Mouse (Mus musculus) stomach, embryonic 15.5 days (tissue): ENCODE results near the gene Inhbb. TPM values are rescaled to one million over a fixed set of nuclear protein-coding genes. Genes with fewer than 3 reads are reported as not detected.
A peak's percentile ranks its signal among the peaks of the same experiment; 100 is the strongest.

Source experiments
- ATAC-seq: fragments of 200-750 bp; cut with Nextera tagmentation; 2 replicates; pipeline ENCODE4 v1.8.0; 2017; ENCODE audit warnings: low read depth, moderate number of reproducible peaks, moderate TSS enrichment; ENCODE audit not compliant: insufficient read depth, low FRiP score
- H3K27ac ChIP-seq: fragments of 300-500 bp; sonication (generic); 2 replicates; pipeline ENCODE4 v1.5.1; 2015; ENCODE audit warnings: mild to moderate bottlenecking, inconsistent platforms
- H3K27me3 ChIP-seq: fragments of 300-500 bp; sonication (generic); replicated peaks from 2 replicates; pipeline ENCODE4 v1.6.1; 2015; ENCODE audit warnings: inconsistent platforms
- H3K36me3 ChIP-seq: fragments of 300-500 bp; sonication (generic); 2 replicates; pipeline ENCODE4 v1.6.1; 2015; ENCODE audit warnings: inconsistent platforms
- H3K4me1 ChIP-seq: fragments of 300-500 bp; sonication (generic); 2 replicates; pipeline ENCODE4 v1.6.1; 2015; ENCODE audit warnings: inconsistent platforms
- H3K4me2 ChIP-seq: fragments of 300-500 bp; sonication (generic); 2 replicates; pipeline ENCODE4 v1.6.1; 2015; ENCODE audit warnings: mild to moderate bottlenecking, inconsistent platforms
- H3K4me3 ChIP-seq: fragments of 300-500 bp; sonication (generic); replicated peaks from 2 replicates; pipeline ENCODE4 v1.5.1; 2015; ENCODE audit warnings: inconsistent platforms
- H3K9ac ChIP-seq: fragments of 300-500 bp; sonication (generic); 2 replicates; pipeline ENCODE4 v1.6.1; 2015; ENCODE audit warnings: inconsistent platforms
- H3K9me3 ChIP-seq: fragments of 300-500 bp; sonication (generic); 2 replicates; pipeline ENCODE4 v1.6.1; 2016; ENCODE audit warnings: inconsistent platforms
- WGBS: fragments of 180-500 bp; shearing (Covaris S2); methylation state at CpG from one replicate; pipeline ENCODE4 v1.1.7; 2015; 5-methylcytosine and 5-hydroxymethylcytosine counted together
- polyA plus RNA-seq: library from polyadenylated mRNA; unstranded; fragments of >200 nt; fragmentation: Nextera tagmentation; extraction: Ambion mirVana; gene quantifications from 2 replicates; pipeline ENCODE4 v1.2.1, GENCODE M21; 2015

Gene Inhbb
- polyA plus RNA-seq, 1 experiment from 2014 or later = 1.2 TPM

- H3K9me3 ChIP-seq = no peaks in the 10 kb centered on the region
- no peak overlapping the region for H3K27ac ChIP-seq
- no peaks in the 10 kb centered on the region for H3K27me3 ChIP-seq
- 74% methylated on average over 2 of the region's 2 CpGs for WGBS
- H3K4me2 ChIP-seq = no peak overlapping the region
- H3K4me3 ChIP-seq = no peak overlapping the region
- no peaks in the 10 kb centered on the region for H3K36me3 ChIP-seq
- H3K4me1 ChIP-seq = no peaks in the 10 kb centered on the region
- no peak for ATAC-seq
- no peak overlapping the region for H3K9ac ChIP-seq
Observed at GRCm38 (mm10) chr1:119398640-119399039, 23.4 kb downstream of the Inhbb start.

DNA sequence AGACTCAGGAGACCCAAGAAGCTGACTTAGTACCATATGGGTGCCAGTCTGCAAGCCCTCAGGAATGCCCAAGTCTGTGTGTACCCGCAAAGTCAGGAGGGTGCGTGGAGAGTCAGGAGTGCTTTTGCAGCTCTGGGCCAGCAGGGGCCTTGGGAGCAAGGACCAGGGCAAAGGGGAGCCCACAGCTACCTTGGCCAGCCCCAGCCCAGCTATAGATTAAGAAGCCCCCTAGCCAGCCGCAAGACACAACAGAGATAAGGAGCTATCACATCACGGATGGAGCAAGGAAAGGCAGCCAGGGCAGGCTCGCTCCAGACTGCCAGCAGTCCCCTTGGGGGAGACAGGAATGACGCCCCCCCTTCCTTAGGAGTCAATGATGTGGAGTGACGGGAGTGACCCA lies 24.2 kb downstream of the Inhbb start:
- Histone ChIP-seq H3K4me1 (no peaks in the 10 kb centered on the region), H3K4me2 (no peak overlapping the region), H3K36me3 (no peaks in the 10 kb centered on the region), H3K27me3 (no peaks in the 10 kb centered on the region), H3K4me3 (no peak overlapping the region), H3K9ac (no peak overlapping the region), H3K9me3 (no peaks in the 10 kb centered on the region), H3K27ac (no peak overlapping the region)
- 75% methylated on average over 7 of the region's 7 CpGs for WGBS
- no peak for ATAC-seq

GRCm38 (mm10) chr1:119391311-119391710 lies 30.7 kb downstream of the Inhbb start:
- H3K4me1 ChIP-seq = peaks cover 7% of the 10 kb centered on the region
- no peak overlapping the region for H3K27ac ChIP-seq
- WGBS = 73% methylated on average over 3 of the region's 3 CpGs
- ATAC-seq = no peak
- no peak overlapping the region for H3K4me2 ChIP-seq
- no peak overlapping the region for H3K9ac ChIP-seq
- H3K4me3 ChIP-seq = no peak overlapping the region
- H3K36me3 ChIP-seq = no peaks in the 10 kb centered on the region
- H3K27me3 ChIP-seq = no peaks in the 10 kb centered on the region
- no peaks in the 10 kb centered on the region for H3K9me3 ChIP-seq

DNA sequence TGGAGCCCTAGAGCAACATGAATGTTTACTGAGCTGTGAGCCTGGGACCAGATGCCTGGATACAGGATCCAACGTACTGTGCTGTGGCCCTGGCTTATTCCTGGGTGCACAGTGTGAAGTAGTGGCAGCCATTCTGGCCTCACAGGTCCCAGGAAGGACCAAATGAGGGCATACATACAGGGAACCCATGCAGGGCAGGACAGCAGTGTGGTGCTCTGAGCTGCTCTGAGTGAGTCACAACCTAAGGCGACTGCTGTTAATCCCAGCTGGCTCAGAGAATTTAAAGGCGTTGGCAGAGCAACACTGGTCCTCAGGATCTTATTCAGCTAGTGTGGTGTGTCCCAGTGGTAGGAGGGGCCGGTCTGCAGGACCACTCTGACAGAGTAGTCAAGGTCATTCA lies 31.4 kb downstream of the Inhbb start:
- ATAC-seq = 0 out of 2 replicates have a peak, but pooled peaks have one; percentile 14
- H3K9me3 ChIP-seq = no peaks in the 10 kb centered on the region
- WGBS = 62% methylated on average over 4 of the region's 4 CpGs
- no peaks in the 10 kb centered on the region for H3K36me3 ChIP-seq
- H3K27me3 ChIP-seq = no peaks in the 10 kb centered on the region
- peaks cover 7% of the 10 kb centered on the region for H3K4me1 ChIP-seq
- H3K4me3 ChIP-seq = no peak overlapping the region
- no peak overlapping the region for H3K27ac ChIP-seq
- H3K9ac ChIP-seq = no peak overlapping the region
- H3K4me2 ChIP-seq = no peak overlapping the region

DNA sequence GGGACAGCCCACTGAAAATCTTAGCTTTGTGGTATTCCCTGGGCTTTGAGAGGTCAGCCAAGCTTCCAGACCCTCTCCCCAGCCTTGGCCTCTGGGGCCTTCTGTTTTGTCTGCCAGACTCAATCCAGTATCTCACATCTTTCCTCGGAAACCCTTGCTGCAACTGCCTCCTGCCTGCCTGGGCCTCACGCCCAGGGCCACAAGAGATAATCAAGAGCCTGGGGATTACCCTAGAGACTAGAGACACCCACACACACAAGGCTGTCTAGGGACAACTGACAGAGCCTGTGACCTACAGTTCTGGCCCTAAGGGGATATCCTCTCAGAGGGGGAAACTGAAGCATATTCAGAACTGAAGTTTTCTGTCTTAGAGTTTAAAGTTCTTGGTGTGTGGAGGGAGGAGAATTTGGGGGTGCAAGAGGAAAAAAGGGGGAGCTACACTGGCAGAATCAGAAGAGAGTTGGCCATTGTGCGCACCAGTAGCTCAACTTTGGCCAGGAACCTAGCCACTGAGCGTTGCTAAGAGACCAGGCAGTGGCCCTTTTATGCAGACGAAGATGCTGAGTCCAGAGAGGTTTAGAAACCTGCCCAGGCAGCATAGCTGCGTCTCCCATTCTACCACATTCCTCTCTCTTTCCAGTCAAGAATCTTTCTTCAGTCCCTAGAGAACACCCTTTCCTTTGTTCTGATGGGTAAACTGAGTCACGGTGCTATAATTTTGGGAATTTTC lies 32.1 kb downstream of the Inhbb start:
- 58% methylated on average over 7 of the region's 7 CpGs for WGBS
- no peak overlapping the region for H3K4me2 ChIP-seq
- no peak for ATAC-seq

DNA sequence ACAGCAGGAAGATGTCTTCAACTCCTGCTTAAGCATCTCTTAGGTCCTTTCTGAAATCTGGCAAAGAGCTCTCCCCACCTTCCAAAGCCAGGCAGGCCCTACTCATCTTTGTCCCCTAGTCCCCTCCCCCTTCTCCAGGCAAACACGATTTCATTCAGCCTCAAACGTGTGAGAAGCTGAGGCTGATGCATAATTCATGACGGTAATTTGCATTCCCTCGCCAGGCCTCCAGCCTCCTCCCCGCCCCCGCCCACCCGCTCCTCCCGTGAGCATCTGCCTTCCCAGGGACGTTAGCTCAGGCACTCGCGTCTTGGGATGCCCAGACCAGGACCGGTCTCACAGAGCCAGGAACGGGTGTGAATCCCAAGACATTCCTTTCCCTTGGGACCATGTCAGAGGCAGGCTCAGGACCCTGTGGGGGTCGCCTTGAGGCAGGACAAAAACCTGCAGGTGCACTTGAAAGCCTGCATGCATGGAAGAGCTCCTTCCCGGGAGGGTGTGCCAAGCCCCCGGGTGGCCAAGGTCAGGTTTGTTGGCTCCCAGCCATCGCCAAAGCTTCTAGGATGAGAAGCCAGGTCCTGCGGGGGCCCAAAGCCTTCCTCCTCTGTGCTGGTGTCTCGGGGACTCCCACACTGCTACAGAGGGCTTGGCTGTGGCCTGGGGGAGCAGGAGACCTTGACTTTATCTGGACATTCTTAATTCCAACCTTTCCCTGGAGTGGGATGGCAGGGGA lies 33.2 kb downstream of the Inhbb start:
- no peaks in the 10 kb centered on the region for H3K27me3 ChIP-seq
- no peak overlapping the region for H3K4me2 ChIP-seq
- H3K36me3 ChIP-seq = no peaks in the 10 kb centered on the region
- peaks cover 7% of the 10 kb centered on the region for H3K4me1 ChIP-seq
- 7% methylated on average over 19 of the region's 19 CpGs for WGBS
- no peak overlapping the region for H3K9ac ChIP-seq
- no peak overlapping the region for H3K27ac ChIP-seq
- H3K4me3 ChIP-seq = no peak overlapping the region
- no peak for ATAC-seq
- no peaks in the 10 kb centered on the region for H3K9me3 ChIP-seq

More for the DNA sequence above, 32.1 kb downstream of the Inhbb start:
- Histone ChIP-seq H3K4me1 (peaks cover 7% of the 10 kb centered on the region), H3K9ac (no peak overlapping the region), H3K27ac (no peak overlapping the region), H3K4me3 (no peak overlapping the region), H3K27me3 (no peaks in the 10 kb centered on the region), H3K9me3 (no peaks in the 10 kb centered on the region), H3K36me3 (no peaks in the 10 kb centered on the region)

GRCm38 (mm10) chr1:119386306-119386705 lies 35.7 kb downstream of the Inhbb start:
- H3K9me3 ChIP-seq = no peaks in the 10 kb centered on the region
- no peak overlapping the region for H3K9ac ChIP-seq
- 72% methylated on average over 3 of the region's 3 CpGs for WGBS
- H3K27me3 ChIP-seq = no peaks in the 10 kb centered on the region
- H3K36me3 ChIP-seq = no peaks in the 10 kb centered on the region
- ATAC-seq = no peak
- H3K4me1 ChIP-seq = peaks cover 7% of the 10 kb centered on the region
- no peak overlapping the region for H3K27ac ChIP-seq
- no peak overlapping the region for H3K4me3 ChIP-seq
- no peak overlapping the region for H3K4me2 ChIP-seq

GRCm38 (mm10) chr1:119383916-119384315 lies 38.1 kb downstream of the Inhbb start:
- Histone ChIP-seq H3K27ac (no peak overlapping the region), H3K4me1 (peaks cover 4% of the 10 kb centered on the region), H3K9me3 (no peaks in the 10 kb centered on the region), H3K4me2 (no peak overlapping the region), H3K27me3 (no peaks in the 10 kb centered on the region), H3K36me3 (no peaks in the 10 kb centered on the region), H3K9ac (no peak overlapping the region), H3K4me3 (no peak overlapping the region)
- ATAC-seq = no peak
- 51% methylated on average over 10 of the region's 10 CpGs for WGBS

DNA sequence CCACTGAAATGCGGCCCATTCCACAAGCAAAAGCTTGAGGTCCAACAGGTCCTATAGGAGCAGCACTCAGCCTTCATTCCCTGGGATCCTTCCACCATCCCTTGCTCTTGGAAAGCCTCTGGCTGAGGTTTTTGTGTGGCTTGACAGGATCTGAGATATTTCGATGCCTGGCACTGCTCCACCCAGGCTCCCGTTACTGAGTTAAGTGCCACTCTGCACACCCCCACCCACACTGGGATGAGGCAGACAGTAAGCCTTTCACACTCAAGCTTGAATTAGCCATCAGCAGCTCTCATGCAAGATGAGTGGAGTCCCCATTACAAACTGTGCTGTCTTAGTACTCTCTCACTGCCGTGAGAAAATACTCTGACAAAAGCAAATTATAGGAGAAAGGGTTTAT lies 41.4 kb downstream of the Inhbb start:
- no peak overlapping the region for H3K4me2 ChIP-seq
- 86% methylated on average over 4 of the region's 4 CpGs for WGBS
- no peak overlapping the region for H3K9ac ChIP-seq
- no peaks in the 10 kb centered on the region for H3K27me3 ChIP-seq
- H3K9me3 ChIP-seq = no peaks in the 10 kb centered on the region
- no peak for ATAC-seq
- no peaks in the 10 kb centered on the region for H3K36me3 ChIP-seq
- no peak overlapping the region for H3K27ac ChIP-seq
- no peak overlapping the region for H3K4me3 ChIP-seq
- no peaks in the 10 kb centered on the region for H3K4me1 ChIP-seq

- H3K4me2 ChIP-seq = no peak overlapping the region
- H3K27me3 ChIP-seq = no peaks in the 10 kb centered on the region
- H3K4me3 ChIP-seq = no peak overlapping the region
- ATAC-seq = no peak
- H3K36me3 ChIP-seq = no peaks in the 10 kb centered on the region
- no peak overlapping the region for H3K9ac ChIP-seq
- no peaks in the 10 kb centered on the region for H3K9me3 ChIP-seq
- no peaks in the 10 kb centered on the region for H3K4me1 ChIP-seq
- no peak overlapping the region for H3K27ac ChIP-seq
- WGBS = 60% methylated on average over 5 of the region's 5 CpGs
Observed at GRCm38 (mm10) chr1:119375376-119375775, 46.7 kb downstream of the Inhbb start.

DNA sequence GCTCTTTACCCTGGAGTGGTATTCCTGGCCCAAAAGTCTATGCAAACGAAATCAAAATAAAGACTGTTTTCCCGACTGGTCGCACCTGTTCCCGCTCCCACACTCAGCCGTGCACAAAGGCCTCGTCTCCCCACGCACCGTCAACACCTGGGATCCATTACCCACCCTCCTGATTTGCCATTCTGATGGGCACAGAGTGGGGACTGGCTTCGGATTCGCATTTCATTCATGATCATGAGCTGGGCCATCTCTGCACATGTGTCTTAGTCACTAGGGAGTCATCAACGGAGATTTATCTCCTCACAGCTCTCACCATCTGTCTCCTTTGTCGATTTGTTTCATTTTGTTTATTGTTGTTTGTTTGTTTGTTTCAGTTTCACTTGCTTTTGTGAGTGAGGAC lies 54.5 kb downstream of the Inhbb start:
- no peak for ATAC-seq
- Histone ChIP-seq H3K27ac (no peak overlapping the region), H3K4me2 (no peak overlapping the region), H3K27me3 (no peaks in the 10 kb centered on the region), H3K36me3 (no peaks in the 10 kb centered on the region), H3K4me3 (no peak overlapping the region), H3K9ac (no peak overlapping the region), H3K9me3 (no peaks in the 10 kb centered on the region), H3K4me1 (no peaks in the 10 kb centered on the region)
- WGBS = 67% methylated on average over 12 of the region's 12 CpGs

DNA sequence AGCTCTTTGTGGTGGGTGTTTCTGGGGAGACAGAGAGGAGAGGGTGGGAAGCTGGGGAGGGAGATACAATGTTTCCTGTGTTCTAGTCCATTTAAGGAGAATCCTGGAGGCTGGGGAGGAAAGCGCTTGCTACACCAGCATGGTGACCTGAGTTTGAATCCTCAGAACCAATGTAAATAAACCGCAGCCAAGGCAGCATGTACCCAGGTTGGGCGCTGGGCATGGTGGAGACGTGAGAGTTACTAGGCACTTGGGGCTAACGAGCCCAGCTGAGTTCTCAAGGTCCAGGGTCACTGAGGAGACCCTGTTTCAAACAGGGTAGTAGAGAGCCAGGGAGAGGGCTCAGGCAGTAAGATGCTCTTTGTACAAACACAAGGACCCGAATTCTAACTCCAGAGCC lies 55.7 kb downstream of the Inhbb start:
- H3K27ac ChIP-seq = no peak overlapping the region
- no peak overlapping the region for H3K4me2 ChIP-seq
- H3K27me3 ChIP-seq = no peaks in the 10 kb centered on the region
- no peak overlapping the region for H3K4me3 ChIP-seq
- 64% methylated on average over 6 of the region's 6 CpGs for WGBS
- no peak overlapping the region for H3K9ac ChIP-seq
- no peaks in the 10 kb centered on the region for H3K9me3 ChIP-seq
- H3K36me3 ChIP-seq = no peaks in the 10 kb centered on the region
- no peaks in the 10 kb centered on the region for H3K4me1 ChIP-seq
- no peak for ATAC-seq
